Mouse (Mus musculus): ENCODE measurements around the gene Dglucy. TPM values are rescaled to one million over a fixed set of nuclear protein-coding genes. Genes with fewer than 3 reads are reported as not detected.
"Not testable (repeated sequence)": the region's sequence is repeated elsewhere in the genome, so short reads cannot be mapped to it uniquely, and the experiment has no call there.

The Dglucy gene
- polyA plus RNA-seq, 1 experiment from 2014 or later = 3.0 TPM

DNA sequence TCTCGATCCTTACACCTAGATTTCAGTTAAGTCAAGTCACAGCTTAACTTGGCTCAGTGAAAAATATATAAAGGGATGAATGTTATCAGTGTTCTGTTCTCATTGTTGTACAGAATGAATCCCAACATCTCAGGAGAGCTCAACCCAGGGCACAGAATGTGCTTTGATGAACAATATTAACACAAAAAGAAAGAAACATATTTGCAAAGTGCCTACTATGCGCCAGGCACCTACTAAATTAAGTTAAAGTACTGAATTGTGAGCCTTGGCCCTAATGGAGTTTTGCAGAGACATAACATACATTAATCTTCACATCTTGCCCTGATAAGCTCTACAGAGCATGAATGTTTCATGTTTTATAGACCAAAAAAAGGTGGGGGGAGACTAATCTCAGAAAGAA, 5.3 kb downstream of the Dglucy start:
- Histone ChIP-seq H3K36me3 (no peaks in the 10 kb centered on the region), H3K27me3 (no peaks in the 10 kb centered on the region), H3K4me3 (replicated peaks) (no peak overlapping the region), H3K4me1 (peaks cover 8% of the 10 kb centered on the region), H3K9me3 (replicated peaks) (no peaks in the 10 kb centered on the region), H3K27ac (no peak overlapping the region), H3K4me2 (no peak overlapping the region), H3K9ac (no peak overlapping the region)
- 87% methylated on average over 2 of the region's 2 CpGs for whole genome bisulfite sequencing
- no peak for ATAC-seq (replicated peaks; ENCODE audit: low FRiP score)

DNA sequence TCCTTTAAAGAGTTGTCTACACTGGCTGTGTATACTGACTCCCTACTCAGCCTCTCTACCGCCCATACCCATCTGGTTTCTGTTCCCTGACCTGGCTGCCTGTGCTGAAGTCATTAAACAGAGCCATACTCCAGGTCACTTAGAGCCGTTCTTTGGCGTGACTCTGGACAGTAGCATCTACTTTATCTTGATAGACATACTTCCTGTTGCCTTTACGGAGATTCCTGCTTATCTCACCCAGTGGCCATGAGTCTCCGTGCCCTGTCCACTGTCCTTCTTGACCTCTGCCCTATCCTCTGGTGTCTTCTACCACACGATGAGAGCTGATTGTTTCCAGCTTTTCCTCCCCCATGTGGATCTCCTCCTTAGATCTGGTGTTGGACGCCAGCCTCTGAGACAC, 6.5 kb downstream of the Dglucy start:
- no peaks in the 10 kb centered on the region for H3K4me1 ChIP-seq
- H3K27ac ChIP-seq = no peak overlapping the region
- H3K9me3 ChIP-seq (replicated peaks) = no peaks in the 10 kb centered on the region
- no peaks in the 10 kb centered on the region for H3K27me3 ChIP-seq
- no peak overlapping the region for H3K4me2 ChIP-seq
- H3K4me3 ChIP-seq (replicated peaks) = no peak overlapping the region
- 40% methylated on average over 7 of the region's 7 CpGs for whole genome bisulfite sequencing
- no peak for ATAC-seq (replicated peaks; ENCODE audit: low FRiP score)
- H3K9ac ChIP-seq = no peak overlapping the region
- no peaks in the 10 kb centered on the region for H3K36me3 ChIP-seq

DNA sequence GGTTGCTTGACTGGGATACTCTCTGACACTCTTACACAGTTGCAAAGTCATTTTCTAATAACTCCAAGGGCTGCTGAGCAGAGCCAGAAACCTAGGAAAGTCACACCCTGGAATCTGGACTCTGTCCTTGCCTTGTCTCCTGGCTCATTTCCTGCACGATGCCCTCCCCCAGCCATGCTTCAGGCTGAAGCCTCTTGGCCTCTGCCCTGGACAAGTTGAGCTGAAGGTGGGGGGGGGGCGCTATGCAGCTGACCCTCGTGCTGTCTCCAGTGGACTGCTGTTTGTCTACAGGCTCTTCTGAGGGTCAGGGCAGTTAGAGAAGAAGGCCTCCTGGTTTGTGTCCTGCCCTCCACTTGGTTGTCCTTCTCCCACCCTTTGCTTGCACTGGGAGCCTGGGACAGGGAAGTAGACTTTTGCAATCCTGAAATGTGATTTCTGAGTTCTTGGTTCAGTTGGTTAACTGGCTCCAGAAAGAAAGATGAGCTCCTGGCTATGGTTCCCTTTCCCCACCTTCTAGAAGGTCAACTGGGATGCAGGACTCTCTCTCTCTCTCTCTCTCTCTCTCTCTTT, 11.2 kb downstream of the Dglucy start:
- H3K27ac ChIP-seq = no peak overlapping the region
- no peak overlapping the region for H3K9ac ChIP-seq
- no peak overlapping the region for H3K4me3 ChIP-seq (replicated peaks)
- H3K36me3 ChIP-seq = no peaks in the 10 kb centered on the region
- H3K4me2 ChIP-seq = no peak overlapping the region
- H3K4me1 ChIP-seq = no peaks in the 10 kb centered on the region
- 38% methylated on average over 3 of the region's 3 CpGs for WGBS
- H3K27me3 ChIP-seq = no peaks in the 10 kb centered on the region
- H3K9me3 ChIP-seq (replicated peaks) = no peaks in the 10 kb centered on the region
- ATAC-seq (replicated peaks; ENCODE audit: low FRiP score) = no peak; the same call in 1 of the 2 replicates

DNA sequence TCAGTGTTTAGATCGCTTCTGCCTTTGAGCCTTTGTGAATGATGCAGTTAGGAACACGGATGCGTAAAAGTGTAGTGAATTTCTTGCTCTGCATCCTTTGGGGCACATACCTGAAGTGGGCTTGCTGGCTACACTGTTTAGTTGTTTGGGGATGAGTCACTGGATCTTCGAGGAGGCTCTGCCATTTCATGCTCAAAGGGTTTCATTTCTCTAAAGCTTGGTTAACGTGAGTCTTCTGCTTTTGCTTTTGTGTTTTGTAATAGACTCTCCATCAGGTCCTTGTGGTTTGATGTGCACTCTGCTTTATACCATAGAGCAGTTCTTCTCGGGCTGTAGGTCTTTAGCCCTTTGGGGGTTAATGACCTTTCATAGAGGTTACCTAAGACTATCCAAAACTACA, 12.6 kb downstream of the Dglucy start:
- Histone ChIP-seq H3K4me1 (no peaks in the 10 kb centered on the region), H3K27me3 (no peaks in the 10 kb centered on the region), H3K4me3 (replicated peaks) (no peak overlapping the region), H3K9ac (no peak overlapping the region), H3K27ac (no peak overlapping the region), H3K9me3 (replicated peaks) (no peaks in the 10 kb centered on the region), H3K36me3 (no peaks in the 10 kb centered on the region), H3K4me2 (no peak overlapping the region)
- no peak for ATAC-seq (replicated peaks; ENCODE audit: low FRiP score)
- 82% methylated on average over 6 of the region's 6 CpGs for WGBS

DNA sequence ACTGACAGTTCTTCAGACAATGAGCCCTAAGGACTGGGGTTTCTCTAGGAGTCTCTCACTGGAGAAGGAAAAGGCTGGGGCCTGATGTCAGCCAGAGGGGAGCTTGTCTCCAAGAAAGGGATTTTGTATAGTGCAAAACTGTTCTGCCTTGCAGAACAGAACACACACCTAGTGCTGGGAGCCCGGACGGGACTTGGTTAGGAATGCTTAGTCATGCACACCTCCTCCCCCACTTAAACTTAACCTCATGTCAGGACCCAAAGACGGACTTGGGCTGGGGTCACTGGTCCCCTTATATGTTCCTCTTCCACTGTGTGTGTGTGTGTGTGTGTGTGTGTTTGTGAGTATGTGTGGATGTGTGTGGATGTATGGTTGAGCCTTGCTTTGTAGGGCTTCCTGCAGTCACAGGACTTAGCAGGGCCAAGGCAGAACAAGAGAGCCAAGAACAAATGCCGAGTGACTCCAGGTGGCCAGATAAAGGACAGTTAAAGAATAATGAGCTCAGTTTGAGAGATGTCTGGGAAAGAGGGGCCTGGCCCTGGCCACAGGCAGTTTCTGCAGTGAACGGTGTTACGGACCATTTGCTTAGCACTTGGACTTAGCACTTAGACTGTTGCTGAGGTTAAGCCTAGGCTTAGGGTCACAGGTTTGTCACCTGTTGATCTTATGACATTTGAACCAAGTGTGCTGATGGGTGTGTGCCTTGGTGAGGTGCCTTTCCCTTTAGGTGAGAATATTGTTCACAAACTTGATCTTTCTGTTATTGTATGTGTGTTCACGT, 15.8 kb downstream of the Dglucy start:
- H3K27ac ChIP-seq = no peak overlapping the region
- H3K4me3 ChIP-seq (replicated peaks) = no peak overlapping the region
- H3K4me2 ChIP-seq = no peak overlapping the region
- H3K9ac ChIP-seq = no peak overlapping the region
- WGBS = 33% methylated on average over 7 of the region's 7 CpGs
- ATAC-seq (replicated peaks; ENCODE audit: low FRiP score) = peak; percentile 74; the same call in 1 of the 2 replicates
- no peaks in the 10 kb centered on the region for H3K36me3 ChIP-seq
- H3K27me3 ChIP-seq = no peaks in the 10 kb centered on the region
- H3K9me3 ChIP-seq (replicated peaks) = no peaks in the 10 kb centered on the region
- H3K4me1 ChIP-seq = no peaks in the 10 kb centered on the region

DNA sequence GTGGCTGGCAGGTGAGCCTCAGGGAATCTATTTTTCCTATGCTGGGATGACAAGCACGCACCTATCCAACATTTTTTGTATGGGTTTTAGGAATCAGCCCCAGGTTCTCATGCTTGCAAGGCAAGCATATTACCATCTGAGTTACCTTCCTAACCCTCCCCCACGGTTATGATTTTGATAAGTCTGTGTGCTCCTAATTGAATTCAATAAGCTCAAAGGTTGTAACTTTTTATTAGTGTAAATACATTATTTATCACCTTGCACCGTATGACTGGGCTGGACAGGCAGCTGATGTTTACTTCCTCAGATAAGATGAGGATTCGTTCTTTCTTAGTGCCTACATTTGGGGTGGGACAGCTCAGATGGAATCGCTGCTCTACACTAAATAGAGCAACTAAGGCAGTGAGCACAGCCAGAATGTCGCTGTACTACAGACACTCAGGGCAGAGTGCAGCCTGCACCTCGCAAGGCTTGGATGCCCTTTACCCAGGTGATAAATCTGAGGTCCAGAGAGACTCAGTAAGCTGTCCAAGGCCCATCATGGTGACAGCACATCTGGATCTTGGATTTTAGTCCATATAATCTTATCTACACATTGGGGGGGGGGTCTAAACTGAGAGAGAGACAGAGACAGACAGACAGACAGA, 16.7 kb downstream of the Dglucy start:
- Histone ChIP-seq H3K4me2 (no peak overlapping the region), H3K27ac (no peak overlapping the region), H3K4me3 (replicated peaks) (no peak overlapping the region), H3K36me3 (no peaks in the 10 kb centered on the region), H3K27me3 (no peaks in the 10 kb centered on the region), H3K9me3 (replicated peaks) (no peaks in the 10 kb centered on the region), H3K9ac (no peak overlapping the region), H3K4me1 (no peaks in the 10 kb centered on the region)
- ATAC-seq (replicated peaks; ENCODE audit: low FRiP score) = no peak
- WGBS = 64% methylated on average over 7 of the region's 7 CpGs

DNA sequence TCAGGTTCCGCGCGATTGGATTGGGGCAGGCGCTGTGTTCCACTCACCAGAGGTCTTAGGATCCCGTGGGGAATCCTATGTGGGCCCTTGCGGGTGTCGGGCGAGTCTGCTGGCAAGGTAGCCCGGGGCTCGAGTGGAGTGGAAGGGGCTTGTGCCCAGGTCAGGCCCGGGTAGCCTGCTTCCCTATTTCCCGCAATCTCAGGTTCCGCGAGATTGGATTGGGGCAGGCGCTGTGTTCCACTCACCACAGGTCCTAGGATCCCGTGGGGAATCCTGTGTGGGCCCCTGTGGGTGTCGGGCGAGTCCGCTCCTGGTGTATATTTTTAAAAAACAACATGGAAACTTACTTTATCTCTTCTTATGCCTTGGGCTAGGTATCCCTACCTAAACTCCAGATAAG, 24.5 kb downstream of the Dglucy start:
- not testable (repeated sequence) for ATAC-seq (replicated peaks; ENCODE audit: low FRiP score); H3K36me3 ChIP-seq; H3K27me3 ChIP-seq; H3K4me3 ChIP-seq (replicated peaks); H3K4me2 ChIP-seq; H3K9ac ChIP-seq; H3K4me1 ChIP-seq; H3K27ac ChIP-seq; H3K9me3 ChIP-seq (replicated peaks)
- 93% methylated on average over 19 of the region's 19 CpGs for WGBS

DNA sequence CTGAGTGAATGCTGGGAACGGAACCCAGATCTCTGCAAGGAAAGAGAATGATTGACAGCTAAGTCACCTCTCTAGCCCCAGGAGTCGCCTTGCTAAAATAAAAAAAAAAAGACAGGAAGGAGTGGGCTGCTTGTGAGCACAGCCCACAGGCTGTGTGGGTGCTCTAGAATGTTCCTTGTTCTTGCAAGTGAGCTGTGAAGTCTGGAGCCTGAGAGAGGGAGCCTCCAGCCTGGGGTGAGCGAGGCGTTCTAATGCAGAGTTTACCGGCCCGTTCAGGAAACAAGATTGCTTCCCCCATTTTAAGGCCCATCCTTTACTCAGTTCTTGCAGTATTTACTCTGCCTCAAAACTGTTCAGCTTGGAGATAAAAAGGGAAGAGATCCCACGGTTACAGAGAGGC, 28.4 kb downstream of the Dglucy start:
- Histone ChIP-seq H3K4me3 (replicated peaks) (no peak overlapping the region), H3K4me2 (no peak overlapping the region), H3K27ac (no peak overlapping the region), H3K9me3 (replicated peaks) (no peaks in the 10 kb centered on the region), H3K36me3 (no peaks in the 10 kb centered on the region), H3K27me3 (no peaks in the 10 kb centered on the region), H3K4me1 (peaks cover 3% of the 10 kb centered on the region; the same call in 1 of the 2 replicates), H3K9ac (no peak overlapping the region)
- 73% methylated on average over 7 of the region's 7 CpGs for WGBS
- no peak for ATAC-seq (replicated peaks; ENCODE audit: low FRiP score)

DNA sequence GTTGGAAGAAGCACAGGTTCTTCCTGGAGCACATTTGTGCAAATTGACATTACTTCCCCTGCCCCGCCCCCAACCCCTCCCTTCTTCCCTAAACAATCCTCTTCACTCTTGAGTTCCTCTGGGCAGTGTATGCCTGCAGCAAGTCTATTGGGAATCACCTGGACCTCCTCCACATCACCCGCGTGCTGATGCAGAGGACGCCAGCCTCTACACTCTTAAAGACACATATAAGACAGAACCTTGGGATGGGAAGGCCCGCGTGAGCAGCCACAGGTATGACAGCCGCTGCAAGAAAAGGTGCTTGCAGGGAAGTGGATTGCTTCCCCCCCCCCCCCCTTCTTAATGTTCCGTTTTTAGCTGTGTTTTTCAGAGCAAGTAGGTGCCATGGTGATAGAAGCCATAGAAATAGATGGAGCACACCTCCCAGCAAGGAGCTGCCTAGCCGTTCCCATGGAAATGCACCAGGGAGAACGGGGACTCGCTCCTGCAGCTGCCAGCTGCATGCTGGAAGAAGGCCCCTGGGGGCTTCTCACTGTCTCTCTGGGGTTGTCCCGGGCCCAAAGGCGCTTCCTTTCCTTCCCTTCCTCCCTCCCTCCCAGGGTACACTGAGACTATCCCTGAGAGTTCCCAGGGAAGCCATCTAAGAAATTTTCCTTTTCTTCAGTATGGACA, 29.9 kb downstream of the Dglucy start:
- Histone ChIP-seq H3K9ac (no peak overlapping the region), H3K36me3 (no peaks in the 10 kb centered on the region), H3K4me3 (replicated peaks) (no peak overlapping the region), H3K27me3 (no peaks in the 10 kb centered on the region), H3K4me1 (peaks cover 3% of the 10 kb centered on the region; the same call in 1 of the 2 replicates), H3K9me3 (replicated peaks) (no peaks in the 10 kb centered on the region), H3K4me2 (no peak overlapping the region), H3K27ac (no peak overlapping the region)
- 52% methylated on average over 13 of the region's 13 CpGs for WGBS
- ATAC-seq (replicated peaks; ENCODE audit: low FRiP score) = no peak

DNA sequence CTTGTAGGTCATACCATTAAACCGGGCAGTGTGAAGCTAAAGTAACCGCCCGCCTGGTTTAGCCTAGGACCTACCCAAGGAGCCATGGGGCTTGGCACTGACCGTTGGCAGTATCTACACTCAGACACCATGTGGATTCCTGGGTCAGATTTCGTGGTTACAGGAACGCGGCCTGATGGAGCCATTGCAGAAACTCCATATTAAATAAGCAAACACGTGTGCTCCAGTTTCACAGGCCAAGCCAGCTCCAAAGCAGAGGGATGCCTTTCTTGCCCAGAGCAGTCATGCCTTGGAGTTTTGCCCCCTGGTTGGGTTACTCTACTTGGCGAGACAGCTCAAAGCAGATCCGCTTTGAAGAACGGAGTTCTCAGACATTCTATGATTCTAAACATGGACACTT, 31.7 kb downstream of the Dglucy start:
- Histone ChIP-seq H3K4me3 (replicated peaks) (no peak overlapping the region), H3K9ac (no peak overlapping the region), H3K27me3 (no peaks in the 10 kb centered on the region), H3K36me3 (no peaks in the 10 kb centered on the region), H3K9me3 (replicated peaks) (no peaks in the 10 kb centered on the region), H3K27ac (no peak overlapping the region), H3K4me1 (peaks cover 3% of the 10 kb centered on the region; the same call in 1 of the 2 replicates), H3K4me2 (no peak overlapping the region)
- no peak for ATAC-seq (replicated peaks; ENCODE audit: low FRiP score)
- WGBS = 83% methylated on average over 11 of the region's 11 CpGs

DNA sequence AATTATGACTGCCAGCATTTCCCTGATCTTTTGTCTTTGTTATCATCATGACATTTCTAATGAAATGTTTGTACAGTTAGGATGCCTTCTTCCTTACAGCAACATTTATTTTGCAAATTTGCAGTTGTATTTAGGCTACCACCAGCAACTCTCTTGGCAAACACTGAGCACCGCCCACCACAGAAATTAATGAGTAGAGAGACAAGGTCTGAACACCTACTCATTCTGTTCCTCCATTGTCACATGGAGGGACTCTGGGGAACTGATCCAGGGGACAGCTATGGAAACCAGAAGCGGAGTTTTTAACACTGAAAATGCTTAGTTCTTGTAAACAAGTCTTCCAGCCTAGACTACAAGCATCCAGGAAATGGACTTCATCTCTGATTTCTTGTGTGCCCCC, 35.0 kb downstream of the Dglucy start:
- ATAC-seq (replicated peaks; ENCODE audit: low FRiP score) = no peak
- Histone ChIP-seq H3K27ac (no peak overlapping the region), H3K4me1 (peaks cover under 1% of the 10 kb centered on the region; the same call in 1 of the 2 replicates), H3K9ac (no peak overlapping the region), H3K4me2 (no peak overlapping the region), H3K36me3 (no peaks in the 10 kb centered on the region), H3K27me3 (no peaks in the 10 kb centered on the region), H3K9me3 (replicated peaks) (no peaks in the 10 kb centered on the region), H3K4me3 (replicated peaks) (no peak overlapping the region)
- 89% methylated on average over 2 of the region's 2 CpGs for WGBS

DNA sequence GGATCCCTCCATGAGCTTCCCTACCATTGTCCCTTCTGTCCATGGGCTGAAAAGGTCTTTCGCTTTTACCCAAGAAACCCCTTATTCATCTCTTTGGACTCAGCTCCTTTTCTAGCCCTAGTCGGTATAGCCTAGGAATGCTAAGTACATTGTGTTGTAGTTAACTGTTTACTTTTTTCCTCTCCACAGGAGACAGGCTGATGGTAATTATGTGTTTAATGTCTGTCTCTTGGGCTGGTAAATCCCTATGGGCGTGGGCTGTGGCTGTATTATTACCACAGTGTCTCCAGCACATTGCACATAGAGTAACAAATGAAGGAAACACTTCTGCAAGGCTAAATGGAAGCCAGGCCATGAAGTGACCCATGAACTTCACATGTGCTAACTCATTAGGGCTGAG, 35.8 kb downstream of the Dglucy start:
- H3K27me3 ChIP-seq = no peaks in the 10 kb centered on the region
- no peak overlapping the region for H3K9ac ChIP-seq
- no peak overlapping the region for H3K4me2 ChIP-seq
- H3K36me3 ChIP-seq = no peaks in the 10 kb centered on the region
- no peaks in the 10 kb centered on the region for H3K9me3 ChIP-seq (replicated peaks)
- no peaks in the 10 kb centered on the region for H3K4me1 ChIP-seq
- no peak overlapping the region for H3K27ac ChIP-seq
- H3K4me3 ChIP-seq (replicated peaks) = no peak overlapping the region
- no peak for ATAC-seq (replicated peaks; ENCODE audit: low FRiP score)
- 85% methylated on average over 3 of the region's 3 CpGs for WGBS

Data from kidney, embryonic 15.5 days (tissue).